Mouse (Mus musculus): ENCODE measurements around the gene Ctsw. TPM values are rescaled to one million over a fixed set of nuclear protein-coding genes. Genes with fewer than 3 reads are reported as not detected.

Ctsw gene
- polyA plus RNA-seq, 1 experiment from 2014 or later: 4.9 TPM

GRCm38 (mm10) chr19:5419630-5420029 lies 48.7 kb downstream of the Ctsw start:
- H3K4me1 ChIP-seq (ENCODE audit: control insufficient read depth, insufficient read depth, low read length): peaks cover 13% of the 10 kb centered on the region
- DNase-seq: no peak
- no peaks in the 10 kb centered on the region for H3K9me3 ChIP-seq (ENCODE audit: control insufficient read depth, low read length)
- WGBS: 92% methylated on average over 9 of the region's 9 CpGs
- H3K9ac ChIP-seq (replicated peaks; ENCODE audit: low read length): no peak overlapping the region
- no peak overlapping the region for H3K27ac ChIP-seq (replicated peaks; ENCODE audit: low read depth, low read length)
- H3K4me2 ChIP-seq (ENCODE audit: low read length): no peak overlapping the region
- ATAC-seq (ENCODE audit: low FRiP score, low TSS enrichment): no peak
- no peaks in the 10 kb centered on the region for H3K27me3 ChIP-seq (ENCODE audit: control insufficient read depth, insufficient read depth, low read length)
- no peak overlapping the region for H3K4me3 ChIP-seq (replicated peaks; ENCODE audit: low read depth, low read length)
- peaks cover 48% of the 10 kb centered on the region for H3K36me3 ChIP-seq (ENCODE audit: control insufficient read depth, insufficient read depth, low read length)

- H3K36me3 ChIP-seq (ENCODE audit: control insufficient read depth, insufficient read depth, low read length): peaks cover 48% of the 10 kb centered on the region
- no peak overlapping the region for H3K4me3 ChIP-seq (replicated peaks; ENCODE audit: low read depth, low read length)
- H3K27me3 ChIP-seq (ENCODE audit: control insufficient read depth, insufficient read depth, low read length): no peaks in the 10 kb centered on the region
- H3K9me3 ChIP-seq (ENCODE audit: control insufficient read depth, low read length): no peaks in the 10 kb centered on the region
- H3K4me2 ChIP-seq (ENCODE audit: low read length): no peak overlapping the region
- WGBS: 96% methylated on average over 8 of the region's 8 CpGs
- no peak overlapping the region for H3K9ac ChIP-seq (replicated peaks; ENCODE audit: low read length)
- ATAC-seq (ENCODE audit: low FRiP score, low TSS enrichment): no peak
- H3K4me1 ChIP-seq (ENCODE audit: control insufficient read depth, insufficient read depth, low read length): peaks cover 12% of the 10 kb centered on the region
- DNase-seq: no peak
- no peak overlapping the region for H3K27ac ChIP-seq (replicated peaks; ENCODE audit: low read depth, low read length)
Measured at GRCm38 (mm10) chr19:5418750-5419466, 49.4 kb downstream of the Ctsw start.

Other genes with a start within 250 kb of the Ctsw start
- gene Pacs1, start 195.4 kb downstream of the Ctsw start, polyA plus RNA-seq (2014; fragmentation: Nextera tagmentation; extraction: Ambion mirVana): 42.4 and 48.4 TPM in 2 replicates
- gene Sf3b2, start 173.1 kb downstream of the Ctsw start, polyA plus RNA-seq (2014; fragmentation: Nextera tagmentation; extraction: Ambion mirVana): 291 and 365 TPM in 2 replicates
- gene Gal3st3, start 170.2 kb downstream of the Ctsw start, polyA plus RNA-seq (2014; fragmentation: Nextera tagmentation; extraction: Ambion mirVana): 29.0 and 35.5 TPM in 2 replicates
- not detected in 2 replicates for gene Catsper1, start 132.8 kb downstream of the Ctsw start, polyA plus RNA-seq (2014; fragmentation: Nextera tagmentation; extraction: Ambion mirVana)
- gene Cst6, start 118.9 kb downstream of the Ctsw start, polyA plus RNA-seq (2014; fragmentation: Nextera tagmentation; extraction: Ambion mirVana): 7.7 and 8.4 TPM in 2 replicates
- 36.4 and 36.6 TPM in 2 replicates for gene Eif1ad, start 101.8 kb downstream of the Ctsw start, polyA plus RNA-seq (2014; fragmentation: Nextera tagmentation; extraction: Ambion mirVana)
- 330 and 375 TPM in 2 replicates for gene Banf1, start 101.3 kb downstream of the Ctsw start, polyA plus RNA-seq (2014; fragmentation: Nextera tagmentation; extraction: Ambion mirVana)
- 57.1 and 61.1 TPM in 2 replicates for gene Sart1, start 79.8 kb downstream of the Ctsw start, polyA plus RNA-seq (2014; fragmentation: Nextera tagmentation; extraction: Ambion mirVana)
- gene Tsga10ip, start 66.0 kb downstream of the Ctsw start, polyA plus RNA-seq (2014; fragmentation: Nextera tagmentation; extraction: Ambion mirVana): 0.12 TPM in 1 of 2 replicates, not detected in the other
- gene Drap1, start 43.5 kb downstream of the Ctsw start, polyA plus RNA-seq (2014; fragmentation: Nextera tagmentation; extraction: Ambion mirVana): 225 and 299 TPM in 2 replicates
- 53.7 and 65.2 TPM in 2 replicates for gene AI837181, start 43.4 kb downstream of the Ctsw start, polyA plus RNA-seq (2014; fragmentation: Nextera tagmentation; extraction: Ambion mirVana)
- not detected in 2 replicates for gene Fosl1, start 21.0 kb downstream of the Ctsw start, polyA plus RNA-seq (2014; fragmentation: Nextera tagmentation; extraction: Ambion mirVana)
- 7.6 and 9.1 TPM in 2 replicates for gene Ccdc85b, start 10.6 kb downstream of the Ctsw start, polyA plus RNA-seq (2014; fragmentation: Nextera tagmentation; extraction: Ambion mirVana)
- 169 and 199 TPM in 2 replicates for gene Fibp, start 7.9 kb downstream of the Ctsw start, polyA plus RNA-seq (2014; fragmentation: Nextera tagmentation; extraction: Ambion mirVana)
- gene Efemp2, start 5.4 kb upstream of the Ctsw start, polyA plus RNA-seq (2014; fragmentation: Nextera tagmentation; extraction: Ambion mirVana): 18.0 and 28.7 TPM in 2 replicates
- 43.4 and 49.3 TPM in 2 replicates for gene Mus81, start 19.9 kb upstream of the Ctsw start, polyA plus RNA-seq (2014; fragmentation: Nextera tagmentation; extraction: Ambion mirVana)
- gene Cfl1, start 21.9 kb upstream of the Ctsw start, polyA plus RNA-seq (2014; fragmentation: Nextera tagmentation; extraction: Ambion mirVana): 4,021 and 4,124 TPM in 2 replicates
- gene 1700020D05Rik, start 35.3 kb upstream of the Ctsw start, polyA plus RNA-seq (2014; fragmentation: Nextera tagmentation; extraction: Ambion mirVana): 0.36 TPM in 2 replicates
- 89.8 and 98.4 TPM in 2 replicates for gene Snx32, start 42.0 kb upstream of the Ctsw start, polyA plus RNA-seq (2014; fragmentation: Nextera tagmentation; extraction: Ambion mirVana)
- gene Ovol1, start 92.1 kb upstream of the Ctsw start, polyA plus RNA-seq (2014; fragmentation: Nextera tagmentation; extraction: Ambion mirVana): not detected in 2 replicates
- gene Ap5b1, start 99.5 kb upstream of the Ctsw start, polyA plus RNA-seq (2014; fragmentation: Nextera tagmentation; extraction: Ambion mirVana): 1.6 and 2.8 TPM in 2 replicates
- 46.8 and 58.8 TPM in 2 replicates for gene Rnaseh2c, start 133.4 kb upstream of the Ctsw start, polyA plus RNA-seq (2014; fragmentation: Nextera tagmentation; extraction: Ambion mirVana)
- gene Kat5, start 141.7 kb upstream of the Ctsw start, polyA plus RNA-seq (2014; fragmentation: Nextera tagmentation; extraction: Ambion mirVana): 49.5 and 58.3 TPM in 2 replicates
- gene Rela, start 169.0 kb upstream of the Ctsw start, polyA plus RNA-seq (2014; fragmentation: Nextera tagmentation; extraction: Ambion mirVana): 30.0 and 30.2 TPM in 2 replicates
- 8.1 and 11.5 TPM in 2 replicates for gene Sipa1, start 195.2 kb upstream of the Ctsw start, polyA plus RNA-seq (2014; fragmentation: Nextera tagmentation; extraction: Ambion mirVana)
- 6.8 and 12.1 TPM in 2 replicates for gene Map3k11, start 220.2 kb upstream of the Ctsw start, polyA plus RNA-seq (2014; fragmentation: Nextera tagmentation; extraction: Ambion mirVana)
- 33.6 and 34.4 TPM in 2 replicates for gene Pcnx3, start 220.4 kb upstream of the Ctsw start, polyA plus RNA-seq (2014; fragmentation: Nextera tagmentation; extraction: Ambion mirVana)
- gene Kcnk7, start 235.9 kb upstream of the Ctsw start, polyA plus RNA-seq (2014; fragmentation: Nextera tagmentation; extraction: Ambion mirVana): 0.21 and 0.28 TPM in 2 replicates

Data from midbrain, embryonic 14.5 days (tissue).